Mouse (Mus musculus) stomach, postnatal 0 days (tissue): Measurements from ENCODE around the gene Syt1. TPM values are rescaled to one million over a fixed set of nuclear protein-coding genes. Genes with fewer than 3 reads are reported as not detected.

Experiments used
- ATAC-seq: fragments of 200-750 bp; cut with Nextera tagmentation; 2 replicates; pipeline ENCODE4 v1.8.0; 2017; ENCODE audit not compliant: low FRiP score, low TSS enrichment
- DNase-seq: peaks from one replicate; pipeline ENCODE4 v3.0.0-alpha.2; 2016; ENCODE audit warnings: low spot score
- H3K27ac ChIP-seq: fragments of 300-500 bp; sonication (generic); replicated peaks from 2 replicates; pipeline ENCODE4 v1.5.1; 2014; ENCODE audit warnings: mild to moderate bottlenecking, control low read depth
- H3K27me3 ChIP-seq: fragments of 300-500 bp; sonication (generic); 2 replicates; pipeline ENCODE4 v1.6.1; 2014; ENCODE audit warnings: low read length; ENCODE audit not compliant: control insufficient read depth, insufficient read depth
- H3K36me3 ChIP-seq: fragments of 300-500 bp; sonication (generic); 2 replicates; pipeline ENCODE4 v1.6.1; 2014; ENCODE audit warnings: low read length, mixed read lengths; ENCODE audit not compliant: control insufficient read depth, insufficient read depth
- H3K4me1 ChIP-seq: fragments of 300-500 bp; sonication (generic); replicated peaks from 2 replicates; pipeline ENCODE4 v1.6.1; 2014; ENCODE audit warnings: antibody characterized with exemption; ENCODE audit not compliant: control insufficient read depth, insufficient read depth
- H3K4me2 ChIP-seq: fragments of 300-500 bp; sonication (generic); replicated peaks from 2 replicates; pipeline ENCODE4 v1.6.1; 2014; ENCODE audit warnings: low read depth, mild to moderate bottlenecking, control low read depth, moderate library complexity
- H3K4me3 ChIP-seq: fragments of 300-500 bp; sonication (generic); 2 replicates; pipeline ENCODE4 v1.5.1; 2014; ENCODE audit warnings: low read depth, low read length, control low read depth
- H3K9ac ChIP-seq: fragments of 300-500 bp; sonication (generic); 2 replicates; pipeline ENCODE4 v1.6.1; 2014; ENCODE audit warnings: mild to moderate bottlenecking, low read length, control low read depth, mixed read lengths
- H3K9me3 ChIP-seq: fragments of 300-500 bp; sonication (generic); 2 replicates; pipeline ENCODE4 v1.6.1; 2016; ENCODE audit warnings: low read length; ENCODE audit not compliant: control insufficient read depth
- CTCF ChIP-seq: IDR thresholded peaks from 2 replicates; pipeline ENCODE4 v1.5.1; 2016; ENCODE audit warnings: antibody characterized with exemption, low read depth, mild to moderate bottlenecking, moderate library complexity
- EP300 ChIP-seq: optimal IDR thresholded peaks from 2 replicates; pipeline ENCODE3; 2016; ENCODE audit warnings: antibody characterized with exemption
- WGBS: fragments of 180-500 bp; shearing (Covaris S2); extraction: QIAGEN DNeasy Blood & Tissue Kit; methylation state at CpG from one replicate; pipeline ENCODE4 v1.1.7; 2014; 5-methylcytosine and 5-hydroxymethylcytosine counted together
- polyA plus RNA-seq: library from polyadenylated mRNA; unstranded; fragments of >200 nt; fragmentation: Nextera tagmentation; extraction: Ambion mirVana; gene quantifications from 2 replicates; pipeline ENCODE4 v1.2.1, GENCODE M21; 2015

Syt1 gene
- polyA plus RNA-seq, 1 experiment from 2014 or later = 3.5 TPM

DNA sequence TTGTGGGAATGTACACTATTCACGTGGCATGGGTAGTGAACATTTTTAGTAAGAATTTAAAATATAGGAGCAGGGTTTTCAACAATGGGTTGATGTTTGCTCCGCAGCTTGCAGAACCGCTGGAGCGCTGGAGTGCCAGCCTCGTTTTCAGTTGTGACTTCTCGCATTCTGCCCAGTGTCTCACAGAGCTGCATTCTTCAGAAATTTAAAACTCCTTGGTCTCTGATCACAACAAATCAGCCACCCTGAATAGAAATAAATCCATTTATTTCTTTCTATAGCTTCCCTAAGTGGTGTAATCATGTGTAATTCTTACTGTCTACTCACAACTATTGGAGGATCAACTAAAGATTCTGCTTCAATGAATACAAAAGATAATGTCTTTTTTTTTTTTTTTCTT is 458.2 kb downstream of the Syt1 start:
- ATAC-seq (no peak), DNase-seq (no peak)
- Histone ChIP-seq H3K4me1 (no peaks in the 10 kb centered on the region), H3K9ac (no peak overlapping the region), H3K27ac (no peak overlapping the region), H3K9me3 (no peaks in the 10 kb centered on the region), H3K27me3 (no peaks in the 10 kb centered on the region), H3K4me3 (no peak overlapping the region), H3K4me2 (no peak overlapping the region), H3K36me3 (no peaks in the 10 kb centered on the region)
- no peak for TF ChIP-seq EP300
- no peak for TF ChIP-seq CTCF
- WGBS = 88% methylated on average over 6 of the region's 6 CpGs

DNA sequence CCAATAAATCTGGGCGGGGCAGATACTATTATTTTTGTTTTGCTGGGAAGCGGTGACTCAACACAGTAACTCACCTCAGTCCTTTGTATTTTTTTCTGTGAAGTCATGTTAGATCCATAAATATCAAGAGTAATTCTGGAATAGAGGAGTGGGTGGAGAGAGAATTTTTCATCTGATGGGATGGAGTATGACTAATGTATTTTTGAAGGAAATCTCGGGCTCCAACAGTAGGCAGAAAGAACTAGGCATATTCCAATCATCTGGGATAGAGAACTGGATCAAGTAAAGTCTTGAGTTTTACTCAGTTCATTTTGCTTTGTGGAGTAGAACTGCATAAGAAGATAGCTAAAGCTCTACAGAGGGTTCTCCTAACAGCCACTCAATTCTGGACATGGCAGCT is 465.1 kb downstream of the Syt1 start:
- H3K27me3 ChIP-seq = no peaks in the 10 kb centered on the region
- no peak overlapping the region for H3K4me2 ChIP-seq
- no peak for TF ChIP-seq EP300
- no peak for TF ChIP-seq CTCF
- WGBS = 86% methylated on average over 3 of the region's 3 CpGs
- no peaks in the 10 kb centered on the region for H3K9me3 ChIP-seq
- H3K4me1 ChIP-seq = no peaks in the 10 kb centered on the region
- DNase-seq (no peak), ATAC-seq (no peak)
- H3K27ac ChIP-seq = no peak overlapping the region
- no peak overlapping the region for H3K9ac ChIP-seq
- no peaks in the 10 kb centered on the region for H3K36me3 ChIP-seq
- H3K4me3 ChIP-seq = no peak overlapping the region

DNA sequence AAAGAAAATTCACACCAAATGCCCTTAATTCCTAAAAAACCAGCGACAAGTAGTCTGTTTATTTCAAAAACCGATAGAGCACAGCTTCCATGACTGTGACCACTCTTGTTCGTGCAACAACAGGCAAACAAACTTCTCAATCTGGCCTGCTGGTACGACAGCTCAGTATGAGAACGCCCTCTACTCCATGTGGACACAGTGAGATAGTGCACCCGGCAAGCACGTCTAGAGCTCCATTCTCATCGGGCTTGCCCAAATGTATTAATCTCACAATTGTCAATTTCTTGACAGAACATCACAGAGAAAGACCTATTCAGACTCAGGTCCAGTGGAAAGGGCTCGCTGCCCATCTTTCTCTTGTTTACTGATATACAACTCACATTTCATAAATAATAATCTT is 469.2 kb downstream of the Syt1 start:
- no peak overlapping the region for H3K4me2 ChIP-seq
- no peaks in the 10 kb centered on the region for H3K9me3 ChIP-seq
- no peak overlapping the region for H3K4me3 ChIP-seq
- 60% methylated on average over 9 of the region's 9 CpGs for WGBS
- H3K27ac ChIP-seq = no peak overlapping the region
- TF ChIP-seq EP300 (no peak), CTCF (0 out of 2 replicates have a peak, but pooled peaks have one; percentile 23)
- no peaks in the 10 kb centered on the region for H3K4me1 ChIP-seq
- no peaks in the 10 kb centered on the region for H3K27me3 ChIP-seq
- no peak for ATAC-seq
- H3K9ac ChIP-seq = no peak overlapping the region
- no peaks in the 10 kb centered on the region for H3K36me3 ChIP-seq
- no peak for DNase-seq

DNA sequence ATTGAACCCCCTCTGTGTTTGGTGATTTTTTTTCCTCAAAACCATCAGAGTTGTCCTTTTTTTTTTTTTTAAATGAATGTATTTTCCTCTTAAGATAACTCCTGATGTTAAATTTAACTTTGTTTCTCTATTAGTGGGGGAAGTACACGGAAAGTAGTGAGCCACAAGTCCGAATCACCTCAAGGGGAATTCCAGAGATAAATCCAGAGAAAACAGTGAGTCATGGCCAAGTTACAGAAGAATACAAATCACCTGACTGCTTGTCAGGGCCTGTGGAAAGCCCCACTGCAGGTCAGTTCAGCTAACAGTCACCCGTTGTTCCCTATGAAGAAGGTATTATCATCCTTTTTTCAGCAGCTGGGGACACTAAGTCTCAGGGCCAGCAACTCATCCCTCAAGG is 472.2 kb downstream of the Syt1 start:
- Histone ChIP-seq H3K27me3 (no peaks in the 10 kb centered on the region), H3K4me1 (no peaks in the 10 kb centered on the region), H3K4me2 (no peak overlapping the region), H3K4me3 (no peak overlapping the region), H3K36me3 (no peaks in the 10 kb centered on the region), H3K9ac (no peak overlapping the region), H3K9me3 (no peaks in the 10 kb centered on the region), H3K27ac (no peak overlapping the region)
- DNase-seq = no peak
- WGBS = 39% methylated on average over 3 of the region's 3 CpGs
- TF ChIP-seq CTCF = no peak
- TF ChIP-seq EP300 = no peak
- ATAC-seq = peak; percentile 63

DNA sequence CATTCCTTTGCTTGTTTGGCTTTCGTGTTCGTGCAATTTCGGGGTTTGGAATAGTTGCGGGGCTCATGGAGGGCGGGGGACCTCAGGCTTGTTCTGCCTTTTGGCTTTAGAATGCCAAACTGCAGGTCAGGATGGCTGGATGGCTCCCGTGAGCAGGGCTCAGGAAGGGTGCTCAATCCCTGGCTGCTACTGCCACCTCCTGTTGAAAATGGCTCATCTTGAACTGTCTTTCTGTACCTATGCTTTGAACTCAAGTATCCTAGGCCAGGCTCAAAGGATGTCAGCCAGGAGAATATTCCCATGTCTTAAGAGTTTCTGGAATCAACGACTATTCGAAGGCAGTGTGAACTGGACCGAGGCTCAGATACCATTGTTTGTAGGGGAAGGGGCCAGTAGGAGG is 473.1 kb downstream of the Syt1 start:
- Histone ChIP-seq H3K9me3 (no peaks in the 10 kb centered on the region), H3K27me3 (no peaks in the 10 kb centered on the region), H3K36me3 (no peaks in the 10 kb centered on the region), H3K27ac (no peak overlapping the region), H3K4me3 (no peak overlapping the region), H3K4me2 (no peak overlapping the region), H3K4me1 (no peaks in the 10 kb centered on the region), H3K9ac (no peak overlapping the region)
- DNase-seq (peak; percentile 58), ATAC-seq (peak; percentile 73)
- TF ChIP-seq EP300 = no peak
- TF ChIP-seq CTCF = peak; percentile 86
- WGBS = 57% methylated on average over 9 of the region's 9 CpGs

DNA sequence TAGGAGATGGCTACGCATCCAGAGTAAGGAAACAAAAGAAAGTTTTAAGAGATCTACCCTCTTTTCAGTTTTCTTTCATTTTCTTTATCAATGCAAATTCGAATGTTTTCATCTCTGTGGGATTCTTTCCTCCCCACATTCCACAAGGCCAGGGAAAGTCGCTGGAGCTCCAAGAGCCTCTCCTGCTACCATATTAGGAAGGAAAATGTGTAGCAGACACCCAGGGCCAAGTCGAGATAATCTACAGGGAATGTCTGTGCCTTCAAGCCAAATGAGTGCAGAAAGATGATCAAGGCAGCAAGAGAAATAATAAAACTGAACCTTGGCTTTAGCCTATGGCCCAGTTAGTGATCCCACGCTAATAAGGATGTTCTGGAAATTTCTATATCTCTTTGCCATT is 474.9 kb downstream of the Syt1 start:
- 34% methylated on average over 5 of the region's 5 CpGs for WGBS
- Histone ChIP-seq H3K9me3 (no peaks in the 10 kb centered on the region), H3K27ac (peak overlapping the region; percentile 81), H3K4me2 (no peak overlapping the region), H3K36me3 (no peaks in the 10 kb centered on the region), H3K9ac (no peak overlapping the region), H3K4me1 (no peaks in the 10 kb centered on the region; the same call in 1 of the 2 replicates), H3K4me3 (no peak overlapping the region), H3K27me3 (no peaks in the 10 kb centered on the region)
- ATAC-seq (no peak; the same call in 1 of the 2 replicates), DNase-seq (no peak)
- no peak for TF ChIP-seq CTCF
- peak; percentile 71 for TF ChIP-seq EP300
